In the genomic region with DNA sequence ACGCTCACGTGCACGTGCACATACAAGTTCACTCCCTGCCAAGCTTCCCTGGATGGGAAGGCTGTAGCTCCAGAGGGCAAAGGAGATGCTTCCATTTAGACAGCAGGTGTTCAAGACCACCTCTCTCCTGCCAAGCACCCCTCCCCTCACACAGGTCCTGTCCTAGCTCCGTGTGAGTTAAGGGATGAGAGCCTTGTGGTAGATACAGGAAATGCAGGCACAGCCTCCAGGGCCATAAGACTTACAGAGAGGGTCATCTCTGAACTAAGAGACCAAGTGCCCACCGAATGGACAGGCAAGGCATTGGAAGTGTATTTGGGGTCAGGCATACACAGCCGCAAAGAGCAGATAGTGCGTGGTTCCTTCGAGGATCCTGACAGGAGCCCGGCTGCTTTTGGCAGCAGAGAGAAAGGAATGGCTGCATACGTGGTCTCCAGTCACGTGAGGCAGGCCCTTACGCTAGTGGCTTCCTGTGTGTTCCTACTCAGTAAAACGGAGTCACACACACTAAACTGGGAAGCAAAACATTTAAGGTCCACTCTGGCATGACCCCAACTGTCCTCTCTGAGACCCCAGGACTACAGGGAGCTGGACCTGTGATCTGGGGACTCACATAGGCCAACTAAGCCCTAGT, we compare ENCODE assay signal across 9 mouse cellular contexts. TPM values are rescaled to one million over a fixed set of nuclear protein-coding genes. Genes with fewer than 3 reads are reported as not detected.
A peak's percentile ranks its signal among the peaks of the same experiment; 100 is the strongest.
DNase-seq lines count a peak whose midpoint lies in the region; ATAC-seq and TF ChIP-seq lines count a peak whose summit lies in the region.
"Had no signal": no experiment of that assay in that cellular context is flagged by ENCODE, and none has a peak within 500 bp of the region (broad histone marks: within the 10 kb centered on the region; RNA-seq: fewer than 3 reads in every experiment).

No protein-coding gene starts in this region.

- no peaks in the 10 kb centered on the region; the same call in 1 of the 2 replicates for H3K27me3 ChIP-seq in heart, embryonic 11.5 days (ENCODE audit: control insufficient read depth, insufficient read depth, low read length)
- H3K27me3 ChIP-seq in MEL (ENCODE audit: control insufficient read depth in 1 of 2, insufficient read depth in 2 of 2, low read length in 2 of 2), result no peaks in the 10 kb centered on the region
- peaks cover 12% of the 10 kb centered on the region for H3K27me3 ChIP-seq in hindbrain, embryonic 12.5 days
- peaks cover 2% of the 10 kb centered on the region; the same call in 1 of the 2 replicates for H3K27me3 ChIP-seq in midbrain, embryonic 12.5 days
- H3K27me3 ChIP-seq in thymus, adult 2 months (ENCODE audit: control insufficient read depth, insufficient read depth, low read length), result no peaks in the 10 kb centered on the region

- no peak for TF ChIP-seq EP300 in MEL (IDR thresholded peaks at IDR 0.05; ENCODE audit: low read depth in 1 of 2, low read length in 2 of 2)

- no peak for ATAC-seq in heart, embryonic 11.5 days (replicated peaks; ENCODE audit: insufficient number of reproducible peaks, low FRiP score, low TSS enrichment)
- ATAC-seq in hindbrain, embryonic 12.5 days (ENCODE audit: low FRiP score), result 0 out of 2 replicates have a peak, but pooled peaks have one; percentile 1
- ATAC-seq in midbrain, embryonic 12.5 days (ENCODE audit: low FRiP score, low read depth), result no peak

- no peak for TF ChIP-seq POLR2A in MEL (IDR thresholded peaks at IDR 0.05; ENCODE audit: control insufficient read depth in 1 of 2, insufficient read depth in 1 of 2, low read depth in 1 of 2, low read length in 2 of 2, poor library complexity in 1 of 2)
- no peak for TF ChIP-seq POLR2A in thymus, adult 2 months (IDR thresholded peaks at IDR 0.05; ENCODE audit: control insufficient read depth, extremely low read depth, insufficient read depth, low read length, poor library complexity)

- peak overlapping the region; percentile 64; the same call in 1 of the 2 replicates for H3K9ac ChIP-seq in heart, embryonic 11.5 days (ENCODE audit: low read depth, low read length)
- H3K9ac ChIP-seq in MEL (ENCODE audit: control insufficient read depth, low read depth, low read length, poor library complexity, severe bottlenecking), result peak overlapping the region; percentile 60
- no peak overlapping the region for H3K9ac ChIP-seq in hindbrain, embryonic 12.5 days
- H3K9ac ChIP-seq in midbrain, embryonic 12.5 days (replicated peaks), result no peak overlapping the region

- 0 out of 2 replicates have a peak overlapping the region, but pooled peaks have one; percentile 50 for H3K27ac ChIP-seq in heart, embryonic 11.5 days (ENCODE audit: low read depth, low read length)
- peak overlapping the region; percentile 59 for H3K27ac ChIP-seq in MEL (ENCODE audit: control insufficient read depth, low read depth, low read length)
- H3K27ac ChIP-seq in hindbrain, embryonic 12.5 days, result 0 out of 2 replicates have a peak overlapping the region, but pooled peaks have one; percentile 45
- peak overlapping the region; percentile 65; the same call in 1 of the 2 replicates for H3K27ac ChIP-seq in midbrain, embryonic 12.5 days (replicated peaks)
- H3K27ac ChIP-seq in thymus, adult 2 months (ENCODE audit: control insufficient read depth, insufficient read depth, low read length), result no peak overlapping the region

- no peak for TF ChIP-seq RAD21 in MEL (IDR thresholded peaks at IDR 0.05; ENCODE audit: low read depth, low read length)

- 76% methylated on average over 13 of the region's 13 CpGs for WGBS in heart, embryonic 11.5 days (ENCODE audit: insufficient replicate concordance)
- 79% methylated on average over 13 of the region's 13 CpGs for WGBS in hindbrain, embryonic 12.5 days
- 84% methylated on average over 13 of the region's 13 CpGs for WGBS in midbrain, embryonic 12.5 days
- WGBS in thymus, adult 2 months, result 73% methylated on average over 13 of the region's 13 CpGs

- H3K4me1 ChIP-seq in heart, embryonic 11.5 days (ENCODE audit: control insufficient read depth, insufficient read depth, low read length), result 0 out of 2 replicates have a peak, but pooled peaks cover 4% of the 10 kb centered on the region
- peaks cover 4 to 22% of the 10 kb centered on the region in 2 experiments; a peak in 3 of 4 replicates for H3K4me1 ChIP-seq in MEL (ENCODE audit: control insufficient read depth in 1 of 2, insufficient read depth in 2 of 2, low read length in 2 of 2)
- peaks cover 3% of the 10 kb centered on the region for H3K4me1 ChIP-seq in hindbrain, embryonic 12.5 days
- H3K4me1 ChIP-seq in midbrain, embryonic 12.5 days, result peaks cover 3% of the 10 kb centered on the region; the same call in 1 of the 2 replicates
- peaks cover 3% of the 10 kb centered on the region for H3K4me1 ChIP-seq in thymus, adult 2 months (replicated peaks; ENCODE audit: control insufficient read depth, insufficient read depth, low read length)

- DNase-seq in heart, postnatal 36 days, result no peak
- DNase-seq in MEL (ENCODE audit: low read depth, low spot score), result peak; percentile 76
- no peak for DNase-seq in ovary, postnatal 10 days (ENCODE audit: low spot score)
- DNase-seq in thymus, adult 2 months, result no peak
- no peak for DNase-seq in yolk sac, embryonic 10.5 days (ENCODE audit: low spot score)

- H3K79me2 ChIP-seq in MEL (ENCODE audit: control insufficient read depth, insufficient read depth, low read length, poor library complexity), result no peaks in the 10 kb centered on the region

- H3K36me3 ChIP-seq in heart, embryonic 11.5 days (ENCODE audit: control insufficient read depth, insufficient read depth, low read length), result no peaks in the 10 kb centered on the region
- H3K36me3 ChIP-seq in MEL (ENCODE audit: control insufficient read depth in 1 of 2, insufficient read depth in 2 of 2, low read length in 2 of 2), result peaks cover 0 to 7% of the 10 kb centered on the region in 2 experiments; a peak in 2 of 4 replicates
- H3K36me3 ChIP-seq in hindbrain, embryonic 12.5 days, result no peaks in the 10 kb centered on the region
- H3K36me3 ChIP-seq in midbrain, embryonic 12.5 days, result no peaks in the 10 kb centered on the region
- no peaks in the 10 kb centered on the region for H3K36me3 ChIP-seq in thymus, adult 2 months (ENCODE audit: control insufficient read depth, insufficient read depth, low read length)

- H3K4me2 ChIP-seq in heart, embryonic 11.5 days, result peak overlapping the region; percentile 62
- peak overlapping the region; percentile 49 for H3K4me2 ChIP-seq in hindbrain, embryonic 12.5 days (replicated peaks)
- peak overlapping the region; percentile 49 for H3K4me2 ChIP-seq in midbrain, embryonic 12.5 days (replicated peaks)

- H3K9me3 ChIP-seq in heart, embryonic 11.5 days (replicated peaks; ENCODE audit: control insufficient read depth, low read length), result no peaks in the 10 kb centered on the region
- no peaks in the 10 kb centered on the region for H3K9me3 ChIP-seq in MEL (replicated peaks; ENCODE audit: insufficient read depth, low read length)
- no peaks in the 10 kb centered on the region for H3K9me3 ChIP-seq in hindbrain, embryonic 12.5 days (replicated peaks)
- no peaks in the 10 kb centered on the region for H3K9me3 ChIP-seq in midbrain, embryonic 12.5 days

- H3K4me3 ChIP-seq in heart, embryonic 11.5 days (ENCODE audit: low read depth, low read length), result peak overlapping the region; percentile 23; the same call in 1 of the 2 replicates
- peak overlapping the region; percentile 45 to 52 for H3K4me3 ChIP-seq in MEL (ENCODE audit: control insufficient read depth in 1 of 2, insufficient read depth in 1 of 2, low read depth in 2 of 2, low read length in 2 of 2)
- no peak overlapping the region for H3K4me3 ChIP-seq in hindbrain, embryonic 12.5 days
- no peak overlapping the region for H3K4me3 ChIP-seq in midbrain, embryonic 12.5 days
- H3K4me3 ChIP-seq in thymus, adult 2 months (ENCODE audit: control insufficient read depth, insufficient read depth, low read length), result no peak overlapping the region

- peak in 2 of 3 experiments; percentile 36 to 75; a peak in 4 of 6 replicates for TF ChIP-seq CTCF in MEL (IDR thresholded peaks at IDR 0.05 in 2 of 3, conservative IDR thresholded peaks at IDR 0.05 in 1 of 3; ENCODE audit: control insufficient read depth in 1 of 3, insufficient read depth in 1 of 3, low read depth in 2 of 3, low read length in 3 of 3, poor library complexity in 1 of 3, severe bottlenecking in 1 of 3)
- TF ChIP-seq CTCF in thymus, adult 2 months (IDR thresholded peaks at IDR 0.05; ENCODE audit: borderline replicate concordance, control insufficient read depth, extremely low read depth, insufficient read depth, low read length, poor library complexity), result no peak

- intact Hi-C loops in heart, postnatal 36 days (cut with DNase I), result loop anchor here (5.0 kb wide), 1 partner anchor 741 kb away; no protein-coding TSS in a partner anchor

RNA-seq across cellular contexts. Expression of a gene that starts 20.9 kb away (rescaled TPM):
- polyA plus RNA-seq in heart, embryonic 11.5 days (2014; fragmentation: Nextera tagmentation; extraction: Ambion mirVana), result 30.4 and 36.8 TPM in 2 replicates
- total RNA-seq in heart, postnatal 36 days (2021), result 1 to 10 TPM; 1.4 to 2.5 TPM
- total RNA-seq in MEL (2012; rRNA removed), result 0.69 and 0.75 TPM in 2 replicates
- polyA plus RNA-seq in MEL (2012; ENCODE audit: insufficient read depth in 1 of 2, insufficient read length in 2 of 2, low read depth in 1 of 2, low replicate concordance in 2 of 2, missing spikeins in 1 of 2), result under 1 TPM in 1 of 2 experiments, not detected in 1; 0.93 TPM
- 18.2 and 28.2 TPM in 2 replicates for polyA plus RNA-seq in hindbrain, embryonic 12.5 days (2016; fragmentation: Nextera tagmentation; extraction: Ambion mirVana)
- polyA plus RNA-seq in midbrain, embryonic 12.5 days (2016; fragmentation: Nextera tagmentation; extraction: Ambion mirVana), result 6.2 and 8.4 TPM in 2 replicates
- 220 and 270 TPM in 2 replicates for polyA plus RNA-seq in thymus, adult 2 months (2012; rRNA removed)
- total RNA-seq: common myeloid progenitor, adult 5-6 weeks had no signal

RNA-seq across cellular contexts. Expression of a gene that starts 29.3 kb away (rescaled TPM):
- polyA plus RNA-seq in heart, embryonic 11.5 days (2014; fragmentation: Nextera tagmentation; extraction: Ambion mirVana), result not detected in 2 replicates
- total RNA-seq in heart, postnatal 36 days (2021), result not detected
- 0.08 and 0.13 TPM in 2 replicates for total RNA-seq in MEL (2012; rRNA removed)
- polyA plus RNA-seq in MEL (2012; ENCODE audit: insufficient read depth in 1 of 2, insufficient read length in 2 of 2, low read depth in 1 of 2, low replicate concordance in 2 of 2, missing spikeins in 1 of 2), result under 1 TPM in 1 of 2 experiments, not detected in 1; 0.17 TPM
- not detected in 2 replicates for polyA plus RNA-seq in hindbrain, embryonic 12.5 days (2016; fragmentation: Nextera tagmentation; extraction: Ambion mirVana)
- polyA plus RNA-seq in midbrain, embryonic 12.5 days (2016; fragmentation: Nextera tagmentation; extraction: Ambion mirVana), result not detected in 2 replicates
- 0.82 and 0.94 TPM in 2 replicates for polyA plus RNA-seq in thymus, adult 2 months (2012; rRNA removed)
- total RNA-seq: common myeloid progenitor, adult 5-6 weeks had no signal

RNA-seq across cellular contexts. Expression of a gene that starts 43.3 kb away (rescaled TPM):
- polyA plus RNA-seq in heart, embryonic 11.5 days (2014; fragmentation: Nextera tagmentation; extraction: Ambion mirVana), result 1.2 and 1.7 TPM in 2 replicates
- total RNA-seq in heart, postnatal 36 days (2021), result not detected
- total RNA-seq in MEL (2012; rRNA removed), result not detected in 2 replicates
- not detected for polyA plus RNA-seq in MEL (2012; ENCODE audit: insufficient read depth in 1 of 2, insufficient read length in 2 of 2, low read depth in 1 of 2, low replicate concordance in 2 of 2, missing spikeins in 1 of 2)
- polyA plus RNA-seq in hindbrain, embryonic 12.5 days (2016; fragmentation: Nextera tagmentation; extraction: Ambion mirVana), result not detected in 2 replicates
- polyA plus RNA-seq in midbrain, embryonic 12.5 days (2016; fragmentation: Nextera tagmentation; extraction: Ambion mirVana), result 0.14 and 0.27 TPM in 2 replicates
- polyA plus RNA-seq in thymus, adult 2 months (2012; rRNA removed), result 1.7 and 1.8 TPM in 2 replicates
- total RNA-seq: common myeloid progenitor, adult 5-6 weeks had no signal

RNA-seq across cellular contexts. Expression of a gene that starts 44.5 kb away (rescaled TPM):
- 39.3 and 41.9 TPM in 2 replicates for polyA plus RNA-seq in heart, embryonic 11.5 days (2014; fragmentation: Nextera tagmentation; extraction: Ambion mirVana)
- 1 to 10 TPM; 2.5 to 5.1 TPM for total RNA-seq in heart, postnatal 36 days (2021)
- 0.08 TPM in 1 of 2 replicates, not detected in the other for total RNA-seq in MEL (2012; rRNA removed)
- polyA plus RNA-seq in MEL (2012; ENCODE audit: insufficient read depth in 1 of 2, insufficient read length in 2 of 2, low read depth in 1 of 2, low replicate concordance in 2 of 2, missing spikeins in 1 of 2), result not detected
- polyA plus RNA-seq in hindbrain, embryonic 12.5 days (2016; fragmentation: Nextera tagmentation; extraction: Ambion mirVana), result 19.8 and 30.0 TPM in 2 replicates
- polyA plus RNA-seq in midbrain, embryonic 12.5 days (2016; fragmentation: Nextera tagmentation; extraction: Ambion mirVana), result 3.2 and 4.3 TPM in 2 replicates
- polyA plus RNA-seq in thymus, adult 2 months (2012; rRNA removed), result 197 and 219 TPM in 2 replicates

RNA-seq across cellular contexts. Expression of a gene that starts 58.9 kb away (rescaled TPM):
- polyA plus RNA-seq in heart, embryonic 11.5 days (2014; fragmentation: Nextera tagmentation; extraction: Ambion mirVana), result 0.07 TPM in 1 of 2 replicates, not detected in the other
- total RNA-seq in heart, postnatal 36 days (2021), result not detected
- total RNA-seq in MEL (2012; rRNA removed), result not detected in 2 replicates
- not detected for polyA plus RNA-seq in MEL (2012; ENCODE audit: insufficient read depth in 1 of 2, insufficient read length in 2 of 2, low read depth in 1 of 2, low replicate concordance in 2 of 2, missing spikeins in 1 of 2)
- polyA plus RNA-seq in hindbrain, embryonic 12.5 days (2016; fragmentation: Nextera tagmentation; extraction: Ambion mirVana), result 0.21 TPM in 1 of 2 replicates, not detected in the other
- polyA plus RNA-seq in midbrain, embryonic 12.5 days (2016; fragmentation: Nextera tagmentation; extraction: Ambion mirVana), result not detected in 2 replicates
- polyA plus RNA-seq in thymus, adult 2 months (2012; rRNA removed), result 1.1 TPM in 2 replicates
- total RNA-seq: common myeloid progenitor, adult 5-6 weeks had no signal

Comparison
In these comparisons a context has a peak if more than half of its experiments do, and no peak if none do; other contexts are left out.
1. H3K4me3 ChIP-seq: peak in heart, embryonic 11.5 days (single experiment) and MEL (2 of 2); none in hindbrain, embryonic 12.5 days (single experiment), midbrain, embryonic 12.5 days (single experiment) and thymus, adult 2 months (single experiment).
2. H3K9ac ChIP-seq: peak in heart, embryonic 11.5 days (single experiment) and MEL (single experiment); none in hindbrain, embryonic 12.5 days (single experiment) and midbrain, embryonic 12.5 days (single experiment).
3. Peak in every context shown above with its lines, with median percentiles within 50 percentile points of each other: H3K4me2 ChIP-seq.